Mouse (Mus musculus): Measurements from ENCODE around the gene Slc25a47.
A peak's percentile ranks its signal among the peaks of the same experiment; 100 is the strongest.

DNA sequence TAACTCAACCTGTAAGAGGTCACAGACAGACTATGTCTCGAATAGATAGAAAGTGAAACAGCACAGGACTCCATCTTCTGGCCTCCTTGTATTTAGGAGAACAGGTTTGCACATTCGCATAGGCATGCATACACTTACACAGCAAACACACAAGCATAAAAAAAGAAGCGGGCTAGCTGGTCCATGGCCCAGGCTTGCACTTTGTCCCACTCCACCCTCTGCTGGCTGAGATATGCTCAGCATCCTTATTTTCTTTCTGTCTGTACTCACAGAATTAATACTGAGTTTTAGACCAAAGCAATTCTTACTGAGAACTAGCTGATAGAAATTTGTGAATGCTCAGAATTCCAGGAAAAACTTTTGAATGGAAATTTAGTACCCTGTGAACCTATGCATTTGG is 60.2 kb downstream of the Slc25a47 start:
- TF ChIP-seq EP300 (IDR thresholded peaks at IDR 0.05; ENCODE audit: low read depth): no peak
- TF ChIP-seq CTCF (IDR thresholded peaks at IDR 0.05; ENCODE audit: low read depth): peak; percentile 59

Measured in liver, postnatal 0 days (tissue).